Mouse (Mus musculus): ENCODE results near the gene Bicd1. TPM values are rescaled to one million over a fixed set of nuclear protein-coding genes. Genes with fewer than 3 reads are reported as not detected.
"Not testable (repeated sequence)": the region's sequence is repeated elsewhere in the genome, so short reads cannot be mapped to it uniquely, and the experiment has no call there.

Gene Bicd1
- 10 to 100 TPM; 53.5 to 56.2 TPM for total RNA-seq (2021)
- long read RNA-seq, experiment 1, full-length matches to known transcripts: 9 of 14 reads
- long read RNA-seq, experiment 1, partial matches to known transcripts: 1 of 14 reads
- long read RNA-seq, experiment 1, other reads (novel, unspliced or antisense): 4 of 14 reads
- long read RNA-seq, experiment 2, full-length matches to known transcripts: 10 of 12 reads
- long read RNA-seq, experiment 2, partial matches to known transcripts: 0 of 12 reads
- long read RNA-seq, experiment 2, other reads (novel, unspliced or antisense): 2 of 12 reads

DNA sequence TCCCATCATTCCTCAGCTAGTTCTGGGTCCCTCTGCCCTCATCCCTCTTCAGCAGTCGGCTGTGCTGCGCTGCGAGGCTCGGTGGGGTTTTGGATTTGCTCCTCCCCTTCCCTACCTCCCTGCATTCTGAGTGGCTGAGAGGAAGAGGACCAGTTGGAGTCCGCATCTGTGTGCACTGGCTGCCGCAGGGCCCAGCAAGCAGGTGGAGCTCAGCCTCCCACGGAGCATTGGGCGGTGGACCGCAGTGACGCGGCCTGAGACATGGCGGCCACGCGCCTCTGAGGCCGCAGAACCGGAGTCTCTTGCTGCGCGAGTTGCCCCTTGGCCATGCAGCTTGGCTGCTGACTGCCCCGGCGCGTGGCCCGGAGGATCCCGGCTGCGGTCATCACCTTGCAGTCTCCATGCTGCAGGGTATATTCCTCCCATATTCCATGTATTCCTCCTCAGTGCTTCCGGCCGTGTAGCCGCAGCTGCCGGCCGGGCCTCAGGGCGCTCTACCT, at the start of gene Bicd1:
Bicd1 (plus strand) TSS at position 54 of the 500 bp plus-strand sequence.
- DNase-seq (ENCODE audit: low spot score in 2 of 2): peak; percentile 89 to 92

DNA sequence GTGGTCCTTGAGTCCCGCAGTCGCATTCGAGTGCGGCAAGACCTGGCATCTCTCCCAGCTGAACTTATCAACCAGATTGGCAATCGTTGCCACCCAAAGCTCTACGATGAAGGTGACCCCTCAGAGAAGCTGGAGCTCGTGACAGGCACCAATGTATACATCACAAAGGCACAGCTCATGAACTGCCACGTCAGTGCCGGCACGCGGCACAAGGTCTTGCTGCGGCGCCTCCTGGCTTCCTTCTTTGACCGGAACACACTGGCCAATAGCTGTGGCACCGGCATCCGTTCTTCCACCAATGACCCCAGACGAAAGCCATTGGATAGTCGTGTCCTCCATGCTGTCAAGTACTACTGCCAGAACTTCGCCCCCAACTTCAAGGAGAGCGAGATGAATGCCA, 46.2 kb upstream of the Bicd1 start:
- DNase-seq (ENCODE audit: low spot score in 2 of 2): not testable (repeated sequence)

DNA sequence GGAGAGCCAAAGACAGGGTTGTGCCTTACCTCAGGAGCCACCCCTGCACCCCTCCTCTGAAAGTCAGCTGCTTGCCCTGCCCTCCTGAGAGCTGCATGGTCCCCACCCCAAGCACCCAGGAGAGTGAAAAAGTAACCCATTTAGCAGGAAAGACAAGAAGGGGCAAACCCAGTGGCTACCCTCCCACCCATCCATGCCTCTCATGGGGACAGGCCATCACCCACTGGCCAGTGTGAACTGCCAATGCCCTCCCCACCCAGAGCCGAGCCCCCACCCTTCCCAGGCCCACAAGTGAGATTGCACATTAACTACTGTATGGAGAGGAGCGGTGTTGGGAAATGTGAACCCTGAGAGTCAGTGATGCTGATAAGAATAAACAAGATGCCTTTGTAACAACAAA, 42.7 kb upstream of the Bicd1 start:
- not testable (repeated sequence) for DNase-seq (ENCODE audit: low spot score in 2 of 2)

DNA sequence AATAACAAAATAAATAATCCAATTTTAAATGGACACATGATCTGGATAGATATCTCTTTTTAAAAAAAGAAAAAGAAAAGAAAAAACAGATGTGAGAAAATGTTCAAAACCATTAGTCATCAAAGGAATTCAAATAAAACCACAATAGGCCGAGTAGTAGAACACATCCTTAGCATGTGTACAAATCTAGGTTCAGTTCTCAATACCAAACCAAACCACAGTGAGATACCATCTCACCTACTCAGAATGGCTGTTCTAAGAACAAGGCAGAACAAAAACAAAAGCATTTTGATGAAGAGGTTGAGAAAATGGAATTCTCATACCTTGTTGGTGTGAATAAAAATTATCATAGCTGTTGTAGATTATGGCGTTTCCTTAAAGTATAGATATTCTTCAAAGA, 42.3 kb upstream of the Bicd1 start:
- no peak for DNase-seq (ENCODE audit: low spot score in 2 of 2)

DNA sequence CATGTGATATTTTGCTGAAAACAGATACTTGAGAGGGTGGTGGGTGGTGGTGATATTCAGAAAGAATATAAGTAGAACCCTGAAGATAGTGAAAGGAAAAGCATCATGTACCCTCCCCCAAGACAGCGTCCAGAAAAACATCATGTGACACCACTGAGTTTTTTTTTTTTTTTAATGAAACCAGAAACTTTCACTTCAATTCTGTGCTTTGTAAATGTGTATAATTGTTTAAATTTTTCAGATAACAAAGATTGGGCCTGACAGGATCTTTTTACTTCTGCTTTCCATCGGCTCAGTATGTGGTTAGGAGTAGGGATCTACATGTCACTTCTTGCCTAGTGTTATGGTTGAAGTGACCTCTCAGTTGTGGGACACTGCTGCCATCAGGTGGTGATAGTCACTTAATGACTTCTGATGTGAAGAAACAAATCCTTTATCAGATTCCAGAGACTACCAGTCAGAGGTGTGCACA, 33.7 kb upstream of the Bicd1 start:
- DNase-seq (ENCODE audit: low spot score in 2 of 2): peak; percentile 20 to 70

DNA sequence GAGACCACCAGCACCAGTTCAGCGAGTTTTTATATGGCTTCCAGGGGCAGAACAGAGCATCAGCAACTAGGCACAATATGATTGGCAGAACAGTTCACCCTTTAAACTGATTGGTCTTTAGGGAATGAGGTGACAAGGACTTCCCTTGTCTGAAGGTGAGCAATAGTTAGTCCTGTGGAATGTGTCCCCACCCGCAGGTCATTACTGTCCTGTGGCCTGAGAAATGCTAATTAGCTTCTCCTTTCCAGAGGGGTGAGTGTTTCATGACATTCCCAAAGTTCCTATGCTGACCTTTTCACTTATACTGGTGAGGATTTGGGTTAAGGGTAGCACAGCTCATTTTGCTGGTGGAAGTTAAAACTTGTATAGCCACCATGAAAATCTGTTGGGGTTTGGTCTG, 25.2 kb upstream of the Bicd1 start:
- no peak for DNase-seq (ENCODE audit: low spot score in 2 of 2)

DNA sequence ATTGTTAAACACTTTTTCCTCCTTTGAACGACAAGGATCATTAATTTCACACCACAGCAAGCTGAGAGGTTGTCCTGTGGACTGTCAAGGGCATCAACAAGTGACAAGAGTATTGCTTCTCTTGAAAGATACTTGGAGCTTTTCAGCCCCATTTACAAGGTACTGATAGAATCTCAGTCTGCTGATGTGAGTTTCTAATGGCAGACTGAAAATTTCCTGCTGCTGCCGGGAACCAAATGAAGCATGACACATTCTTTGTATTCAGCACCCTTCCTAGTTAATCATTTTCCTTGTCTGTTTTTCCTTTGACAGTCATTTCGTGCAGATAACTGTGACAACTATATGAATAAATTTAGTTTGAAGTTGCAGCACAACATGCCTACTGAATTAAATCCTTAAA, 22.3 kb upstream of the Bicd1 start:
- no peak for DNase-seq (ENCODE audit: low spot score in 2 of 2)

DNA sequence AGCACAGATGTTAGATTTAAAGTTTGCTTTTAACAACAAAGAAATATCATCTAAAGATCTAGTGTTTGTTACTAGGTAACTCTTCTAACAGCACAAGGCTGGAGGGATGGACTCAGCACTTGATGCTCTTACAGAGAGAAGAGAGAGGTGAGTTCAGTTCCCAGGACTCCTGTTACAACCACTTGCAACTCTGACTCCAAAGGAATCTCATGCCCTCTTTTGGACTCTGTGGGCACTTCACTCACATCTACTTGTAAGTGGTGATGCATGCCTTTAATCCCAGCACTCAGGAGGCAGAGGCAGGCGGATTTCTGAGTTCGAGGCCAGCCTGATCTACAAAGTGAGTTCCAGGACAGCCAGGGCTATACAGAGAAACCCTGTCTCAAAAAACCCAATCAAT, 19.1 kb upstream of the Bicd1 start:
- DNase-seq (ENCODE audit: low spot score in 2 of 2): not testable (repeated sequence)

DNA sequence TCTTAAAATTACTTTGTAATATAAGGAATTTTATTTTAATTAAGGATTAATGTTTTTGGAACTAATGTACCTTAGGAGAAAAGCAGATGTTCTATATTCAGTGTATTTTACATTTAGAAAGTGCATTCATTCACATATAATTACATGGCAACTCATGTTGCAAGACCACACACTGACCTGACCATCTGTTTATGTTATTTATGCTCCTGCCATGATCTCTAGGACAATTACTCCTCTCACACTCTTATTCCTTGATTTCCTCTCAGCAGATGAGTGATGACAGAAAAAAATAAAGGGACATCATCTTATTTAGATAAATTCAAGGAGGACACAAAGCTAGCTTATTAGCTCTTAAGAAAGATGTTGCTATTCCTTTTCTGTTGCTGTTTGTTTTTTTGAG, 9.3 kb upstream of the Bicd1 start:
- no peak for DNase-seq (ENCODE audit: low spot score in 2 of 2)

DNA sequence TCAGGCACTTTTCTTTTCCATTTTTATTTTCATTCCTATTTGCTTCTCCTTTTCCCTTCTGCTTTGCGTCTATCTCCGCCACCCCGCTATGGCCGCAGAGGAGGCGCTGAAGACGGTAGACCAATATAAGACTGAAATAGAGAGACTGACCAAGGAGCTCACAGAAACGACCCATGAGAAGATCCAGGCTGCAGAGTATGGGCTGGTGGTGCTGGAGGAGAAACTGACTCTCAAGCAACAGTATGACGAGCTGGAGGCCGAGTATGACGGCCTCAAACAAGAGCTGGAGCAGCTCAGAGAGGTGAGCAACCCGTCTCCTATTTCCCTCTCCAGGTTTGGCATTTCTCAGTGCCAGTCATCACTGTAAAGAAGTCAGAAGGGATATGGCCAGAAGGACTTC, 655 bp downstream of the Bicd1 start:
- DNase-seq (ENCODE audit: low spot score in 2 of 2): peak; percentile 30 to 49

DNA sequence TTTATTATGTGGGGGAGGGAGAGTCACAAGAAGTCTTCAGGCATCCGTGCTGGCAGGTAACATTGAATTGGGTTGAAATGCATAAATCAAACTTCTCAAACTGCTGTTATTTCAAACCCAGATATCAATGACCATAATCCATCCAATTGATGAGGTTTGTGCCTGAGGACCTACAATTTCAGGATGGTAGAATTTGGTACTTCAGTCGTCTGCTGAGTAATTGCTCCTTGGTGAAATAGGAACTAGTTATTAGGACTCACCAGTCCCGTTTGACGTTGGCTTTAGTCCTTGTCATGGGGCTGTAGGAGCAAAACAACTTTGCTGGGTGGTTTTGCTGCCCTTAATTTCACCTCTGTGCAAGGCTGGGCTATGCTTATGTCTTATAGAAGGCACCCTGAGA, 1.2 kb downstream of the Bicd1 start:
- DNase-seq (ENCODE audit: low spot score in 2 of 2): no peak

DNA sequence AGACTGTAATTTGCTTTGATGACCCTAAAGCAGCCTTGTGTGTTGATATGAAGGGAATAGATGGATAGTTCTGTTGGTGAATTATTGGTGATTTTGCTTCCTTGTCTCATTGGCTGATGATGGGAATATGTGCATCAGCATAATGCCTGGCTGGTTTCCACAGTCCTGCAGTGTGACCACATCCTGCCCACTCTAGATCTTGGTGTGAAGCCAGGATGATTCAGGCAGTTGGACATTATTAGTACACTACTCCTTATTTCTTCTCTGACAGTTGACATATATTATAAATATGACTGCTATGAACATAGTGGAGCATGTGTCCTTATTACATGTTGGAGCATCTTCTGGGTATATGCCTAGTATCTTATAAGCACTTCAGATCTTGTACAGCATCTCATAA, 4.6 kb downstream of the Bicd1 start:
- no peak for DNase-seq (ENCODE audit: low spot score in 2 of 2)

DNA sequence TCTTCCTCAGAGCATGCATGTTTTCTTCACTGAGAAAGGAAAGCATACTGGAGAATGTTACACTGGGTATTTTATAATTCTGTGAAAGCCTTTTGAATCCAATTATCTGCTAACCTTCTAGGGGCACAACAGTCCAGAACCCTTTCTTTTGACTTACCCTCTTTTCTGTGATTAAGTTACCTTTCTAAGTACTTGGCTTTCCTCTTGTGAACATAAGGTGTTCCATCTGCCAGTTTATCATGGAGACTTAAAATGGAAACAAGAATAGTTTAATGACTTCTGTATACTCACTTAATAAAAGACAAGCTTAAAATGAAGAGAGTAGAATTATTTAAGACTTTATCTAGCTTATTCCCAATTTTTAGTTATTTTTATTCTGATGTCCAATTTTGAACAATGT, 16.1 kb downstream of the Bicd1 start:
- no peak for DNase-seq (ENCODE audit: low spot score in 2 of 2)

DNA sequence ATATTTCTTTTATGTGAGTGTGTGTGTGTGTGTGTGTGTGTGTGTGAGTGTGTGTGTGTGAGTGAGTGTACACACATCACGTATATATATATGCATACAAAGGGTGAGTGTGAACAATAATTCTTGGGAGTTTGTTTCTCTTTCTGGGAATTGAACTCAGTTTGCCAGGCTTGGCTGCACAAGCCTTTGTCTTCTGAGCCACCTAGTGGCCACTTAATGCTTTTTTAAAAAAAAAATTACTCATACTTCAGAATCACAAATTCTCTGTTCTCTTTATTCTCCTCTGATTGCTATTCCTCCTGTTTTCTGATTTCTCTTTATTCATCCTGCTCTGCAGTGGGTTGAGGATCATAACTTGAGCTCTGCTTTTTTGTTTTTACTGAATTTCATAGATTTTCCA, 30.5 kb downstream of the Bicd1 start:
- no peak for DNase-seq (ENCODE audit: low spot score in 2 of 2)

DNA sequence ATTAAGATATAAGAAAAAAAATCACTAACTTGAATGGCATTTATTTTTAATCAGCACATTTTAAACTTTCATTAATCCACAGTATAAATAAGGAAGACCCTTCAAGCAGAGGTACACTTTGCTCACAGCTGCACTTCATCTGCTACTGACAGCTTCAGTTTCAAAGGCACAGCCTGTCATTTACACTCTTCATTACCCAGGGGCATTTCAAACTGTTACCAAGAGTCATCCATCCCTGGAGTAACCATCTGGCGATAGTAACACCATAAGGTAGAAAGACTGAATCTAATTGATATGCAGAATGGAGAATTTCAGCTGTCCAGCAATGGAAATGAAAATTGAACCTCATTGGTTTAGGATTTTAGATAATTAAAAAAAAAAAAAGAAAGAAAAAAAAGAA, 34.2 kb downstream of the Bicd1 start:
- DNase-seq (ENCODE audit: low spot score in 2 of 2): peak in 1 of 2 experiments; percentile 67

DNA sequence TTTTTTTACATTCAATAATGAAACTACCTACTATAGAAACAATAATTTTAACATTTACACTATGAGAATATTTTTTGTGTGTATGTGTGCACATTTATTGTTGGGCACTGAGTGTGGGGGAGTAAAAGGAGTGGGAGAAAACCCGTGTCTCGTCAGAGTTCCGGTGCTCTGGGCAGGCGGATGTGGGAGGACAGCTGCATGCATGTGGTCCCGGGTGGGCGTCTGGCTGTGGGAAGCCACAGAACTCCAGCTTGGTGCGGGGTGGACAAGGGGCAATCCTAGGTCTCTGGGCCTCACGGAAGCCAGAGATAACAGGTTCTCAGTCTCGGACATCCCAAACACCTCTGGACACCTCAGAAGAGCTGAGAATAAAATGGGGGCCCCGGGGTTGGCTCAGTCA, 37.2 kb downstream of the Bicd1 start:
- no peak for DNase-seq (ENCODE audit: low spot score in 2 of 2)

DNA sequence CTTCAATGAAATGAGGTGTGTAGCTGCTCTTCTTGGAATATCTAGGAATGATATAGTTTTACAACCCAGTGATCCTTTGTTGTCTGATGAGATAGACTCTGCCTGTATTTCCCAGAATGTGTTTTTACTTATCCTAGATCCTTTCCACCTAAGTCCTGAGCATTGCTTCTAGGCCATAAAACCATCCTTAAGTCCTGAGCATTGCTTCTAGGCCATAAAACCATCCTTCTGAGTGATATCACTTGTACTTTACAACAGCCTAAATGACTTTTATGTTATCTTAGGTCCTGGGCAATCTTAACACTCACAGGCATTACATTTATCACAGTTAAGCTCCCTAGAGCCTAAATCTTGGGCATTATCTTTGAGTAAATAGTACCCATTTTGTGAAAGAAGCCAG, 48.6 kb downstream of the Bicd1 start:
- DNase-seq (ENCODE audit: low spot score in 2 of 2): no peak

DNA sequence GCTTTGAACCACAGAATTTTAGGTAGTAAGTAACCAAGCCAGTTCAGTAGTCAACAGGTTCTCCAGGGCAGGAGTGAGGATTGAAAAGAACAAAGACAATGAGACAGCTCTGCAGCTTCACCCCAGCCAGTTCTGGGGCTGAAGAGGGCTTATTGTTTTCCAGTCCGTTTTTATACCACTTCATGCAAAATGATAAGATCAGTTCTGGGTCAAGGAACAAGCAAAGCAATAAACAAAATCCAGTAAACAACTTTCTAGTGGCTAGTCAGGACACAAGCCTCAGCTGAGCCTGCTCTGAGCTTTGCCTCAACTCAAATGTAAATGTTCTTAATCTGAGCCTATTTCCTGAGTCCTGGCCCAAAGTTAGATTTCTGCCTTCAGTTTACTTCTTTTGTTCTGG, 52.3 kb downstream of the Bicd1 start:
- no peak for DNase-seq (ENCODE audit: low spot score in 2 of 2)

DNA sequence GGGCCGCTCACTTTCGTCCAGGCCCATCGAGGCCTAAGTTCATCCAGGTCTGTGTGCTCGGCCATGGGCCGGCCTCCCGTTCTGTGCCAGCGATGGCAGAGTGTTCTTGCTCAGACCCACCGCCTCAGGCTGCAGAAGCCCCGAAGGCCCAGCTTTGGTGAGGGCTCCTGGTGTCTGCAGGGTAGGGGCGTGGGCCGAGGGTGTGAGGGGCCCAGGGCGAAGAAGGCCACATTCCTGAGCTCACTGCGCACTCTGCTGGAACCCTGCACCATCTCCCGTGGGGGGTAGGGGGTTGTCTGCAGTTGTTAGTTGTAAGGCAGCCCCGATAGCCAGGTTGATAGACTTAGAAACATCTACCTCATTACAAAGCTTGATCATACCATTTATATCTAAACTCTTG, 62.8 kb downstream of the Bicd1 start:
- no peak for DNase-seq (ENCODE audit: low spot score in 2 of 2)

DNA sequence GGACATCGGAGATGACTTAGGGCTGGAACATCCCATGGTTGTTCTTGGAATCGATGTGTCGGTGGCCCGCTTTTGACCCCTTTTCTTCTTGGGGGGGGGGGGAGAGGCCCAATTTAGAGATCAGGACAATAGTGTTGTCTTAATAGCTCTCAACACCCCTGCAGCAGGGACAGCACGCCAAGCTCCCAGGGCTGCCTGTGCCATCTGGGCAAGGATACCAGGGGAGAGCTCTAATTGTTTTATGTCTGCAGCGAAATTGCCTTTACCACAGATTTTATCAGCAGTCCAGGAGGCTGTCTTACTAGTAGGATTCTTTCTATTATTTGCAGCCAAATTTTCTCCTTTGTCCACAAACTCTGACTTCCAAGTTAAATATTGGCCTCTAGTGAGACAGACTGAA, 63.8 kb downstream of the Bicd1 start:
- peak in 1 of 2 experiments; percentile 35 for DNase-seq (ENCODE audit: low spot score in 2 of 2)

DNA sequence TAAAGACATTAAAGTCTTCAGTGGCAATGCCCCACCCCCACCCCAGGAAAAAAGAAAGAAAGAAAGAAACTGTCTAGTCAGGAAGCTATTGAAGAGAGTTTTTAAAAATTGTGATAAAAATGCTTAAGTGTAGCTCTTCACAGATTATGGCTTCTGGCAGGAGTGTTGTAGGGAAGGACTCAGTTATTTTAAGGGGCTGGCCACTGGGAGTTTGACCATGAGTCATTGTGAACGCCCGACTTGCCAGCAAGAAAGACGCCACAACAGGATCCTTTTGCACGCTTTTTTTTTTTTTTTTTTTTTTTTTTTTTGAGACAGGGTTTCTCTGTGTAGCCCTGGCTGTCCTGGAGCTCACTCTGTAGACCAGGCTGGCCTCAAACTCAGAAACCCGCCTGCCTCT, 73.2 kb downstream of the Bicd1 start:
- DNase-seq (ENCODE audit: low spot score in 2 of 2): not testable (repeated sequence)

DNA sequence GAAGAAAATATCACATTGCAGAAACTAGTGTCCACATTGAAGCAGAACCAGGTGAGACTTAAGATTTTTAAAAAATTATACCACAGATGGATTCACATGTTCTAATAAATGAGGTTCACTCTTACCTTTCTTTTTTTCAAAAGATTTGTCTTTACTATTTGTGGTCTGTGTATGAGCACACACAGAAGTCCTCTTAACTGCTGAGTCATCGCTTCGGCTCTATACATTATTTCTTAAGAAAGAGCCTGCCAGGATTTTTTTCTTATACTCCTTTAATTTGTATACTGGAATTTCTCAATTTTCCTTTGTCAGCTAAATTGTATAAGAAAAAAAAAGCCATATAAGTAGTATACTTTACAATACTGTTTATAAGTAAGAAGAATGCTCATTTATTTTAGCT, 86.0 kb downstream of the Bicd1 start:
- DNase-seq (ENCODE audit: low spot score in 2 of 2): no peak

DNA sequence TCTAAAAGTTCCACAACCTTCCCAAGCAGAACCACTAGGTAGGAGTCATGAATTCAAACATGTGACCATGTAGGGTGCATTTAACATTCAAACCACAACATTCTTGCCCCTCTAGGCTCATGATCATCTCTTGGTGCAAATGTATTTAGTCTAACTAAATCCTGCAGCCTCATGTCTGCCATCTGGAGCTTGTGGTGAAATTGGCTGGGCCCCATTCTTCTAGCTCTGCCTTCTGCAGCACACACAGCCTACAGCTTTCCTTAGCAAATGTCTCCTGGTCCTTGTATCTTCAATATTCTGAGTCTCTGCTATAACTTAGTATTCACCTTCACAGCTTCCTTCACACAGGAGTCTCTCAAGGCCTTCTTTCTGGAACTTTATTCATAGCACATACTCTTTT, 87.2 kb downstream of the Bicd1 start:
- peak; percentile 12 to 57 for DNase-seq (ENCODE audit: low spot score in 2 of 2)
